Mouse (Mus musculus): Measurements from ENCODE around the gene Bcl11b.

GRCm38 (mm10) chr12:107928905-107929304 is 74.5 kb downstream of the Bcl11b start:
- no peak for TF ChIP-seq POLR2A (IDR thresholded peaks at IDR 0.05; ENCODE audit: control insufficient read depth, low read depth, low read length)
- no peak for TF ChIP-seq CTCF (IDR thresholded peaks at IDR 0.05; ENCODE audit: control insufficient read depth, insufficient read depth, insufficient replicate concordance, low read depth, low read length)

Data from testis, adult 2 months (tissue).